Mouse (Mus musculus) liver, embryonic 14.5 days (tissue): ENCODE measurements at regions not wholly inside any gene's neighbourhood (a gene's known extent, or its start where the extent isn't known, plus 50 kb on each side); places are given as distances from the start of the nearest gene placed in this dataset.

Experiments
- ATAC-seq: fragments of 200-750 bp; cut with Nextera tagmentation; 2 replicates; pipeline ENCODE4 v1.8.0; 2017; ENCODE audit warnings: moderate number of reproducible peaks, mild to moderate bottlenecking, moderate library complexity; ENCODE audit not compliant: insufficient read depth
- DNase-seq, 3 experiments: peaks; one replicate each; pipeline ENCODE4 v3.0.0-alpha.2; 2012 to 2013; ENCODE audit warnings: low read depth in 3 of 3, low spot score in 3 of 3
- H3K27ac ChIP-seq: fragments of 300-500 bp; sonication (generic); 2 replicates; pipeline ENCODE4 v1.5.1; 2014; ENCODE audit warnings: moderate library complexity, mild to moderate bottlenecking, control low read depth, inconsistent platforms
- H3K27me3 ChIP-seq: fragments of 300-500 bp; sonication (generic); 2 replicates; pipeline ENCODE4 v1.6.1; 2014; ENCODE audit warnings: mild to moderate bottlenecking, low read length, moderate library complexity; ENCODE audit not compliant: control insufficient read depth, insufficient read depth
- H3K36me3 ChIP-seq: fragments of 300-500 bp; sonication (generic); replicated peaks from 2 replicates; pipeline ENCODE4 v1.6.1; 2014; ENCODE audit warnings: low read depth; ENCODE audit not compliant: control insufficient read depth, insufficient read depth
- H3K4me1 ChIP-seq, 2 experiments: fragments of 200-500 bp in 1 of 2; fragments of 300-500 bp in 1 of 2; sonication (generic) in 1 of 2; replicated peaks; 2 replicates each; pipeline ENCODE4 v1.6.1; 2012 to 2014; ENCODE audit warnings: antibody characterized with exemption in 1 of 2, inconsistent platforms in 1 of 2, low read length in 1 of 2; ENCODE audit not compliant: control insufficient read depth in 2 of 2, insufficient read depth in 2 of 2
- H3K4me2 ChIP-seq: fragments of 300-500 bp; sonication (generic); 2 replicates; pipeline ENCODE4 v1.6.1; 2014; ENCODE audit warnings: low read depth, mild to moderate bottlenecking, control low read depth, moderate library complexity
- H3K4me3 ChIP-seq, 2 experiments: fragments of 200-500 bp in 1 of 2; fragments of 300-500 bp in 1 of 2; sonication (generic) in 1 of 2; 2 replicates each; pipeline ENCODE4 v1.5.1; 2012 to 2014; ENCODE audit warnings: low read depth in 2 of 2, low read length in 2 of 2, mild to moderate bottlenecking in 2 of 2, control low read depth in 1 of 2, inconsistent platforms in 1 of 2, moderate library complexity in 1 of 2; ENCODE audit not compliant: insufficient read depth in 1 of 2
- H3K9ac ChIP-seq: fragments of 300-500 bp; sonication (generic); replicated peaks from 2 replicates; pipeline ENCODE4 v1.6.1; 2014; ENCODE audit warnings: mild to moderate bottlenecking, control low read depth, moderate library complexity
- H3K9me3 ChIP-seq: fragments of 300-500 bp; sonication (generic); 2 replicates; pipeline ENCODE4 v1.6.1; 2016; ENCODE audit warnings: low read length, mixed read lengths; ENCODE audit not compliant: control insufficient read depth
- CTCF ChIP-seq: IDR thresholded peaks from 2 replicates; pipeline ENCODE4 v1.5.1; 2016; ENCODE audit warnings: antibody characterized with exemption, low read depth, control low read depth
- EP300 ChIP-seq: IDR thresholded peaks from 2 replicates; pipeline ENCODE4 v1.6.1; 2016; ENCODE audit warnings: antibody characterized with exemption, low read depth
- WGBS: fragments of 180-500 bp; shearing (Covaris S2); extraction: QIAGEN DNeasy Blood & Tissue Kit; methylation state at CpG from one replicate; pipeline ENCODE4 v1.1.7; 2014; ENCODE audit not compliant: insufficient replicate concordance; 5-methylcytosine and 5-hydroxymethylcytosine counted together

GRCm38 (mm10) chr4:127747876-127748275, 222.9 kb downstream of the CK137956 start:
- Histone ChIP-seq H3K4me1 (no peaks in the 10 kb centered on the region), H3K27ac (no peak overlapping the region), H3K27me3 (no peaks in the 10 kb centered on the region), H3K4me2 (no peak overlapping the region), H3K36me3 (no peaks in the 10 kb centered on the region), H3K4me3 (no peak overlapping the region), H3K9me3 (no peaks in the 10 kb centered on the region), H3K9ac (no peak overlapping the region)
- ATAC-seq = no peak
- DNase-seq = no peak
- TF ChIP-seq EP300 (no peak), CTCF (no peak)
- 56% methylated on average over 5 of the region's 5 CpGs for WGBS

GRCm38 (mm10) chr4:127736781-127737180, 234.0 kb downstream of the CK137956 start:
- 36% methylated on average over 2 of the region's 2 CpGs for WGBS
- no peak overlapping the region for H3K4me2 ChIP-seq
- no peak overlapping the region for H3K4me3 ChIP-seq
- H3K9me3 ChIP-seq = no peaks in the 10 kb centered on the region; the same call in 1 of the 2 replicates
- H3K36me3 ChIP-seq = no peaks in the 10 kb centered on the region
- TF ChIP-seq EP300 (no peak), CTCF (no peak)
- H3K27ac ChIP-seq = no peak overlapping the region
- H3K9ac ChIP-seq = no peak overlapping the region
- ATAC-seq (no peak), DNase-seq (no peak)
- no peaks in the 10 kb centered on the region for H3K4me1 ChIP-seq
- H3K27me3 ChIP-seq = no peaks in the 10 kb centered on the region

GRCm38 (mm10) chr4:127736151-127736550, 234.6 kb downstream of the CK137956 start:
- 53% methylated on average over 5 of the region's 5 CpGs for WGBS
- no peak overlapping the region for H3K27ac ChIP-seq
- TF ChIP-seq CTCF (no peak), EP300 (no peak)
- ATAC-seq (no peak), DNase-seq (no peak)
- no peaks in the 10 kb centered on the region for H3K4me1 ChIP-seq
- H3K4me2 ChIP-seq = no peak overlapping the region
- H3K4me3 ChIP-seq = no peak overlapping the region
- H3K27me3 ChIP-seq = no peaks in the 10 kb centered on the region
- no peaks in the 10 kb centered on the region for H3K36me3 ChIP-seq
- H3K9ac ChIP-seq = no peak overlapping the region
- no peaks in the 10 kb centered on the region; the same call in 1 of the 2 replicates for H3K9me3 ChIP-seq

DNA sequence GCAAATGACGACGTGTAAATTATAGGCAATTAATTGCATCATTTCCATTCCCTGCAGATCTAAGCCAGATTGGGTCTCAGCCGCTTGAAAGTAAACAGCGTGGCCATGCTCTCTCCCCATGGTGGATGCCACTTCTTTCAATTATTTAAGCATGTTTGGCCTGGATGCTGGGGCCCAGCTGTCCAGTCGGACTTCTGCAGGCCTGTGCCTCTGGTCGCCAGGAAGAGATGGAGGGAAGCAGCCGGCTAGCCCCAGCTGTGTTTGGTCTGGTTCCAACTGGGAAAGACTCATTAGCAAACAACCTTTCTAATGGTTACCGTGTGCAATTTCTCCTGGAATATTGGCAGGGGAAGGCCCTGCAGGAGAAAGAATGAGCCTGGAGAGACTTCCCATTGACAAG, 236.1 kb downstream of the CK137956 start:
- Histone ChIP-seq H3K27me3 (no peaks in the 10 kb centered on the region), H3K9me3 (no peaks in the 10 kb centered on the region; the same call in 1 of the 2 replicates), H3K27ac (no peak overlapping the region), H3K4me1 (no peaks in the 10 kb centered on the region), H3K4me3 (no peak overlapping the region), H3K4me2 (no peak overlapping the region), H3K9ac (no peak overlapping the region), H3K36me3 (no peaks in the 10 kb centered on the region)
- no peak for TF ChIP-seq CTCF
- no peak for TF ChIP-seq EP300
- WGBS = 65% methylated on average over 8 of the region's 8 CpGs
- ATAC-seq (no peak), DNase-seq (no peak)

- Histone ChIP-seq H3K4me2 (no peak overlapping the region), H3K4me1 (no peaks in the 10 kb centered on the region), H3K27ac (no peak overlapping the region), H3K27me3 (no peaks in the 10 kb centered on the region), H3K9ac (no peak overlapping the region), H3K9me3 (no peaks in the 10 kb centered on the region), H3K36me3 (no peaks in the 10 kb centered on the region), H3K4me3 (no peak overlapping the region)
- DNase-seq (no peak), ATAC-seq (no peak)
- no peak for TF ChIP-seq EP300
- TF ChIP-seq CTCF = no peak
- 51% methylated on average over 5 of the region's 5 CpGs for WGBS
Observed at GRCm38 (mm10) chr4:127718661-127719060, 252.1 kb downstream of the CK137956 start.

GRCm38 (mm10) chr4:127712274-127712673, 258.5 kb downstream of the CK137956 start:
- Histone ChIP-seq H3K27ac (no peak overlapping the region), H3K9me3 (no peaks in the 10 kb centered on the region), H3K4me1 (no peaks in the 10 kb centered on the region), H3K36me3 (no peaks in the 10 kb centered on the region), H3K27me3 (no peaks in the 10 kb centered on the region), H3K4me3 (no peak overlapping the region), H3K4me2 (no peak overlapping the region), H3K9ac (no peak overlapping the region)
- WGBS = 80% methylated on average over 10 of the region's 10 CpGs
- DNase-seq (no peak), ATAC-seq (no peak)
- TF ChIP-seq CTCF (no peak), EP300 (no peak)
